Mouse (Mus musculus) heart, embryonic 11.5 days (tissue): ENCODE measurements around the gene Mrpl52. TPM values are rescaled to one million over a fixed set of nuclear protein-coding genes. Genes with fewer than 3 reads are reported as not detected.
A peak's percentile ranks its signal among the peaks of the same experiment; 100 is the strongest.

ENCODE experiments used
- ATAC-seq: fragments of 200-750 bp; cut with Nextera tagmentation; replicated peaks from 2 replicates; pipeline ENCODE4 v1.8.0; 2017; ENCODE audit warnings: moderate library complexity; ENCODE audit not compliant: insufficient number of reproducible peaks, low FRiP score, low TSS enrichment
- H3K27ac ChIP-seq: fragments of 300-500 bp; sonication (generic); 2 replicates; pipeline ENCODE4 v1.5.1; 2014; ENCODE audit warnings: mild to moderate bottlenecking, low read depth, low read length
- H3K27me3 ChIP-seq: fragments of 300-500 bp; sonication (generic); 2 replicates; pipeline ENCODE4 v1.6.1; 2014; ENCODE audit warnings: mild to moderate bottlenecking, low read length, mixed read lengths; ENCODE audit not compliant: control insufficient read depth, insufficient read depth
- H3K36me3 ChIP-seq: fragments of 300-500 bp; sonication (generic); 2 replicates; pipeline ENCODE4 v1.6.1; 2014; ENCODE audit warnings: mild to moderate bottlenecking, low read length, moderate library complexity, mixed read lengths; ENCODE audit not compliant: control insufficient read depth, insufficient read depth
- H3K4me1 ChIP-seq: fragments of 300-500 bp; sonication (generic); 2 replicates; pipeline ENCODE4 v1.6.1; 2014; ENCODE audit warnings: low read length; ENCODE audit not compliant: control insufficient read depth, insufficient read depth
- H3K4me2 ChIP-seq: fragments of 300-500 bp; sonication (generic); 2 replicates; pipeline ENCODE4 v1.6.1; 2014; ENCODE audit warnings: mild to moderate bottlenecking, moderate library complexity
- H3K4me3 ChIP-seq: fragments of 300-500 bp; sonication (generic); 2 replicates; pipeline ENCODE4 v1.5.1; 2014; ENCODE audit warnings: low read depth, low read length
- H3K9ac ChIP-seq: fragments of 300-500 bp; sonication (generic); 2 replicates; pipeline ENCODE4 v1.6.1; 2014; ENCODE audit warnings: mild to moderate bottlenecking, low read depth, low read length, moderate library complexity
- H3K9me3 ChIP-seq: fragments of 300-500 bp; sonication (generic); replicated peaks from 2 replicates; pipeline ENCODE4 v1.6.1; 2016; ENCODE audit warnings: low read length; ENCODE audit not compliant: control insufficient read depth
- WGBS: fragments of 180-500 bp; shearing (Covaris S2); extraction: QIAGEN DNeasy Blood & Tissue Kit; methylation state at CpG from one replicate; pipeline ENCODE4 v1.1.7; 2014; ENCODE audit not compliant: insufficient replicate concordance; 5-methylcytosine and 5-hydroxymethylcytosine counted together
- polyA plus RNA-seq: library from polyadenylated mRNA; unstranded; fragments of >200 nt; fragmentation: Nextera tagmentation; extraction: Ambion mirVana; gene quantifications from 2 replicates; pipeline ENCODE4 v1.2.1, GENCODE M21; 2014

The Mrpl52 gene
- polyA plus RNA-seq, 1 experiment from 2014 or later, result 250 TPM

- H3K9ac ChIP-seq, result peak overlapping the region; percentile 97
- H3K4me3 ChIP-seq, result peak overlapping the region; percentile 93
- H3K36me3 ChIP-seq, result no peaks in the 10 kb centered on the region
- no peaks in the 10 kb centered on the region for H3K9me3 ChIP-seq
- peak overlapping the region; percentile 85 for H3K27ac ChIP-seq
- ATAC-seq, result no peak
- H3K4me1 ChIP-seq, result peaks cover 25% of the 10 kb centered on the region
- H3K4me2 ChIP-seq, result peak overlapping the region; percentile 73
- no peaks in the 10 kb centered on the region for H3K27me3 ChIP-seq
- 32% methylated on average over 14 of the region's 14 CpGs for WGBS
These were observed 563 bp upstream of the Mrpl52 start for GRCm38 (mm10) chr14:54426003-54426688.

GRCm38 (mm10) chr14:54427696-54428095, 987 bp downstream of the Mrpl52 start:
- no peaks in the 10 kb centered on the region for H3K27me3 ChIP-seq
- H3K4me3 ChIP-seq, result peak overlapping the region; percentile 93
- no peaks in the 10 kb centered on the region for H3K36me3 ChIP-seq
- ATAC-seq, result no peak
- no peak overlapping the region for H3K9ac ChIP-seq
- peak overlapping the region; percentile 73 for H3K4me2 ChIP-seq
- H3K9me3 ChIP-seq, result no peaks in the 10 kb centered on the region
- 84% methylated on average over 7 of the region's 7 CpGs for WGBS
- H3K4me1 ChIP-seq, result peaks cover 25% of the 10 kb centered on the region
- H3K27ac ChIP-seq, result no peak overlapping the region

- H3K9me3 ChIP-seq, result no peaks in the 10 kb centered on the region
- no peaks in the 10 kb centered on the region for H3K27me3 ChIP-seq
- ATAC-seq, result no peak
- no peak overlapping the region for H3K4me3 ChIP-seq
- no peak overlapping the region for H3K27ac ChIP-seq
- no peak overlapping the region for H3K9ac ChIP-seq
- H3K4me1 ChIP-seq, result peaks cover 32% of the 10 kb centered on the region
- H3K36me3 ChIP-seq, result no peaks in the 10 kb centered on the region
- no peak overlapping the region for H3K4me2 ChIP-seq
- whole genome bisulfite sequencing, result 86% methylated on average over 5 of the region's 5 CpGs
These were observed 1.7 kb downstream of the Mrpl52 start for GRCm38 (mm10) chr14:54428421-54428820.

GRCm38 (mm10) chr14:54429332-54430093, 2.8 kb downstream of the Mrpl52 start:
- Histone ChIP-seq H3K9me3 (no peaks in the 10 kb centered on the region), H3K4me3 (peak overlapping the region; percentile 82), H3K9ac (peak overlapping the region; percentile 99; the same call in 1 of the 2 replicates), H3K4me1 (peaks cover 43% of the 10 kb centered on the region), H3K4me2 (peak overlapping the region; percentile 83), H3K27ac (peak overlapping the region; percentile 96), H3K27me3 (no peaks in the 10 kb centered on the region), H3K36me3 (no peaks in the 10 kb centered on the region)
- no peak for ATAC-seq
- 47% methylated on average over 7 of the region's 7 CpGs for WGBS

GRCm38 (mm10) chr14:54430406-54431145, 3.9 kb downstream of the Mrpl52 start:
- WGBS, result 3% methylated on average over 18 of the region's 18 CpGs
- no peak for ATAC-seq
- peak overlapping the region; percentile 82 for H3K4me3 ChIP-seq
- H3K36me3 ChIP-seq, result 0 out of 2 replicates have a peak, but pooled peaks cover under 1% of the 10 kb centered on the region
- peaks cover 44% of the 10 kb centered on the region for H3K4me1 ChIP-seq
- H3K9ac ChIP-seq, result peak overlapping the region; percentile 99
- H3K4me2 ChIP-seq, result peak overlapping the region; percentile 83
- H3K9me3 ChIP-seq, result no peaks in the 10 kb centered on the region
- H3K27me3 ChIP-seq, result no peaks in the 10 kb centered on the region
- peak overlapping the region; percentile 96 for H3K27ac ChIP-seq

- WGBS, result 0% methylated on average over 46 of the region's 49 CpGs
- ATAC-seq, result no peak; the same call in 1 of the 2 replicates
- H3K9me3 ChIP-seq, result no peaks in the 10 kb centered on the region
These were observed 4.8 kb downstream of the Mrpl52 start, which contains the start of gene Mmp14 for GRCm38 (mm10) chr14:54431334-54432077. Gene Mmp14 (plus strand): TSS chr14:54431612.

GRCm38 (mm10) chr14:54432078-54432836, 5.5 kb downstream of the Mrpl52 start:
- Histone ChIP-seq H3K27me3 (no peaks in the 10 kb centered on the region), H3K4me3 (peak overlapping the region; percentile 82), H3K27ac (peak overlapping the region; percentile 96), H3K4me1 (peaks cover 39% of the 10 kb centered on the region), H3K9me3 (no peaks in the 10 kb centered on the region), H3K9ac (peak overlapping the region; percentile 99), H3K4me2 (peak overlapping the region; percentile 83), H3K36me3 (peaks cover 4% of the 10 kb centered on the region; the same call in 1 of the 2 replicates)
- WGBS, result 2% methylated on average over 54 of the region's 54 CpGs
- ATAC-seq, result 0 out of 2 replicates have a peak, but pooled peaks have one; percentile 25

More at GRCm38 (mm10) chr14:54431334-54432077, 4.8 kb downstream of the Mrpl52 start, which contains the start of gene Mmp14:
- Histone ChIP-seq H3K36me3 (peaks cover 4% of the 10 kb centered on the region; the same call in 1 of the 2 replicates), H3K4me1 (peaks cover 40% of the 10 kb centered on the region), H3K27ac (peak within 1 kb of the TSS; percentile 96), H3K4me2 (peak within 1 kb of the TSS; percentile 83), H3K4me3 (peak within 1 kb of the TSS; percentile 82), H3K9ac (peak within 1 kb of the TSS; percentile 99), H3K27me3 (no peaks in the 10 kb centered on the region)
